Mouse (Mus musculus) adrenal gland, postnatal 14 days (tissue): ENCODE measurements around the gene Tas2r126. TPM values are rescaled to one million over a fixed set of nuclear protein-coding genes. Genes with fewer than 3 reads are reported as not detected.

ENCODE experiments used
- total RNA-seq: library from RNA; stranded (reverse); gene quantifications from 2 replicates; pipeline ENCODE4 v1.2.3, GENCODE M21; 2021

Tas2r126 gene
- total RNA-seq, 1 experiment from 2014 or later: 1.0 TPM

Other genes starting within 250 kb of the Tas2r126 start
- gene Tas2r144, start 219.2 kb upstream of the Tas2r126 start, total RNA-seq: not detected in 2 replicates
- 108 and 147 TPM in 2 replicates for gene Gstk1, start 188.6 kb upstream of the Tas2r126 start, total RNA-seq
- 0.86 and 1.0 TPM in 2 replicates for gene Tmem139, start 172.6 kb upstream of the Tas2r126 start, total RNA-seq
- gene Casp2, start 169.6 kb upstream of the Tas2r126 start, total RNA-seq: 21.8 and 30.2 TPM in 2 replicates
- 0.19 TPM in 1 of 2 replicates, not detected in the other for gene Clcn1, start 147.8 kb upstream of the Tas2r126 start, total RNA-seq
- 0.30 and 0.90 TPM in 2 replicates for gene Fam131b, start 109.9 kb upstream of the Tas2r126 start, total RNA-seq
- gene Zyx, start 84.9 kb upstream of the Tas2r126 start, total RNA-seq: 115 and 117 TPM in 2 replicates
- gene Epha1, start 61.3 kb upstream of the Tas2r126 start, total RNA-seq: 1.2 and 3.6 TPM in 2 replicates
- gene Tas2r143, start 34.3 kb upstream of the Tas2r126 start, total RNA-seq: 2.0 and 3.5 TPM in 2 replicates
- gene Tas2r135, start 29.1 kb upstream of the Tas2r126 start, total RNA-seq: 1.4 and 2.2 TPM in 2 replicates
- gene Olfr458, start 30.7 kb downstream of the Tas2r126 start, total RNA-seq: not detected in 2 replicates
- not detected in 2 replicates for gene Olfr457, start 41.8 kb downstream of the Tas2r126 start, total RNA-seq
- not detected in 2 replicates for gene Olfr456, start 52.7 kb downstream of the Tas2r126 start, total RNA-seq
- gene Olfr455, start 113.1 kb downstream of the Tas2r126 start, total RNA-seq: not detected in 2 replicates
- gene Tcaf3, start 163.2 kb downstream of the Tas2r126 start, total RNA-seq: not detected in 2 replicates
- 9.1 and 9.6 TPM in 2 replicates for gene Tcaf2, start 210.7 kb downstream of the Tas2r126 start, total RNA-seq